Mouse (Mus musculus) activated CD4-positive, CD25-positive, alpha-beta regulatory T cell, adult 4 months (primary cell): ENCODE data around the gene Tle4. TPM values are rescaled to one million over a fixed set of nuclear protein-coding genes. Genes with fewer than 3 reads are reported as not detected.
"Not testable (repeated sequence)": the region's sequence is repeated elsewhere in the genome, so short reads cannot be mapped to it uniquely, and the experiment has no call there.

Experiments used
- ATAC-seq: one replicate; pipeline ENCODE4 v1.8.0; 2017
- polyA plus RNA-seq, 2 experiments: library from polyadenylated mRNA; unstranded; fragments of 100-300 nt; shearing (Covaris generic); gene quantifications; one replicate each; pipeline ENCODE4 v1.2.1; 2017

Gene Tle4
- polyA plus RNA-seq: 10 to 100 TPM; 12.2 to 15.3 TPM

- ATAC-seq: peak; percentile 85
These were observed at the start of gene Tle4 for GRCm38 (mm10) chr19:14597917-14598689. Tle4 (minus strand) TSS chr19:14598051.

- no peak for ATAC-seq
These were observed 47.8 kb upstream of the Tle4 start for GRCm38 (mm10) chr19:14645666-14646065.

GRCm38 (mm10) chr19:14644756-14645155 is 46.9 kb upstream of the Tle4 start:
- no peak for ATAC-seq

GRCm38 (mm10) chr19:14643091-14643490 is 45.2 kb upstream of the Tle4 start:
- ATAC-seq: not testable (repeated sequence)

- ATAC-seq: no peak
These were observed 44.8 kb upstream of the Tle4 start for GRCm38 (mm10) chr19:14642663-14643062.

- ATAC-seq: no peak
These were observed 37.5 kb upstream of the Tle4 start for GRCm38 (mm10) chr19:14635213-14635928.

GRCm38 (mm10) chr19:14623355-14623754 is 25.5 kb upstream of the Tle4 start:
- ATAC-seq: no peak

- ATAC-seq: no peak
These were observed 22.7 kb upstream of the Tle4 start for GRCm38 (mm10) chr19:14620534-14620933.

GRCm38 (mm10) chr19:14619814-14620213 is 22.0 kb upstream of the Tle4 start:
- ATAC-seq: no peak

- no peak for ATAC-seq
These were observed 17.0 kb upstream of the Tle4 start for GRCm38 (mm10) chr19:14614816-14615215.

- ATAC-seq: no peak
These were observed 12.9 kb upstream of the Tle4 start for GRCm38 (mm10) chr19:14610542-14611317.

- ATAC-seq: no peak
These were observed 3.0 kb upstream of the Tle4 start for GRCm38 (mm10) chr19:14600841-14601240.

GRCm38 (mm10) chr19:14600354-14600753 is 2.5 kb upstream of the Tle4 start:
- ATAC-seq: no peak

GRCm38 (mm10) chr19:14599851-14600251 is 2.0 kb upstream of the Tle4 start:
- no peak for ATAC-seq

- no peak for ATAC-seq
These were observed 938 bp upstream of the Tle4 start for GRCm38 (mm10) chr19:14598690-14599288.

GRCm38 (mm10) chr19:14596941-14597916 is 622 bp downstream of the Tle4 start:
- ATAC-seq: no peak

- ATAC-seq: no peak
These were observed 1.4 kb downstream of the Tle4 start for GRCm38 (mm10) chr19:14596358-14596940.

GRCm38 (mm10) chr19:14595390-14595997 is 2.4 kb downstream of the Tle4 start:
- ATAC-seq: no peak

GRCm38 (mm10) chr19:14594537-14594936 is 3.3 kb downstream of the Tle4 start:
- ATAC-seq: no peak

- ATAC-seq: no peak
These were observed 5.9 kb downstream of the Tle4 start for GRCm38 (mm10) chr19:14591809-14592535.
